Mouse (Mus musculus) liver, embryonic 12.5 days (tissue): ENCODE measurements at regions not wholly inside any gene's neighbourhood (a gene's known extent, or its start where the extent isn't known, plus 50 kb on each side); places are given as distances from the start of the nearest gene placed in this dataset.

ENCODE experiments used
- ATAC-seq: fragments of 200-750 bp; cut with Nextera tagmentation; 2 replicates; pipeline ENCODE4 v1.8.0; 2017; ENCODE audit warnings: moderate number of reproducible peaks, mild to moderate bottlenecking, moderate library complexity
- H3K27ac ChIP-seq: fragments of 300-500 bp; sonication (generic); 2 replicates; pipeline ENCODE4 v1.5.1; 2016; ENCODE audit warnings: mild to moderate bottlenecking
- H3K27me3 ChIP-seq: fragments of 300-500 bp; sonication (generic); replicated peaks from 2 replicates; pipeline ENCODE4 v1.6.1; 2016; ENCODE audit warnings: mild to moderate bottlenecking, moderate library complexity
- H3K36me3 ChIP-seq: fragments of 300-500 bp; sonication (generic); 2 replicates; pipeline ENCODE4 v1.6.1; 2016; ENCODE audit warnings: mild to moderate bottlenecking, moderate library complexity
- H3K4me1 ChIP-seq: fragments of 300-500 bp; sonication (generic); 2 replicates; pipeline ENCODE4 v1.6.1; 2016
- H3K4me2 ChIP-seq: fragments of 300-500 bp; sonication (generic); 2 replicates; pipeline ENCODE4 v1.6.1; 2016; ENCODE audit warnings: mild to moderate bottlenecking, moderate library complexity
- H3K4me3 ChIP-seq: fragments of 300-500 bp; sonication (generic); 2 replicates; pipeline ENCODE4 v1.5.1; 2016; ENCODE audit warnings: mild to moderate bottlenecking, moderate library complexity
- H3K9ac ChIP-seq: fragments of 300-500 bp; sonication (generic); 2 replicates; pipeline ENCODE4 v1.6.1; 2016; ENCODE audit warnings: mild to moderate bottlenecking, moderate library complexity
- H3K9me3 ChIP-seq: fragments of 300-500 bp; sonication (generic); replicated peaks from 2 replicates; pipeline ENCODE4 v1.6.1; 2016; ENCODE audit warnings: mild to moderate bottlenecking, moderate library complexity
- WGBS: fragments of 180-500 bp; shearing (Covaris S2); methylation state at CpG from one replicate; pipeline ENCODE4 v1.1.7; 2016; ENCODE audit not compliant: insufficient replicate concordance; 5-methylcytosine and 5-hydroxymethylcytosine counted together

- no peaks in the 10 kb centered on the region for H3K36me3 ChIP-seq
- 65% methylated on average over 4 of the region's 4 CpGs for WGBS
- no peak for ATAC-seq
These were observed 171.9 kb upstream of the Tent5a start for GRCm38 (mm10) chr9:85499006-85499405.

DNA sequence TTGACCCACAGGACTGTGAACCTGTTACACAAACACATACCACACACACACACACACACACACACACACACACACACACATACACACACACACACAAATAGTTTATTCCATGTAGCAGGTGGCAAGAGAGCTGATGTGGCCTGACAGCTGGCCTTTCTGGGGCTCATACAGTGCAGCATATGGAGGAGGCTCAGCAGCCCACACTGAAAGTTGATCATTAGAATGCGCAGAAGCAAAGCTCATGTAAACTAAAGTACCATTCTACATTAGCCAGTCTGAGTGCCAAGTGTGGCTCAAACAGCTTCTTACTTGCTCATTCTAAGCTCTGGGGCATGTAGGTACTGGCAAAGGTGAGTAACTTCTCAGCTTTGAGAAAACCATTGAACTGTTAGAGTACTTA is 170.2 kb upstream of the Tent5a start:
- no peak overlapping the region for H3K27ac ChIP-seq
- H3K4me3 ChIP-seq = no peak overlapping the region
- H3K4me2 ChIP-seq = no peak overlapping the region
- ATAC-seq = no peak
- 85% methylated on average over 1 of the region's 1 CpGs for WGBS
- H3K4me1 ChIP-seq = no peaks in the 10 kb centered on the region
- no peaks in the 10 kb centered on the region for H3K9me3 ChIP-seq
- H3K36me3 ChIP-seq = no peaks in the 10 kb centered on the region
- H3K9ac ChIP-seq = no peak overlapping the region
- no peaks in the 10 kb centered on the region for H3K27me3 ChIP-seq

More at GRCm38 (mm10) chr9:85499006-85499405, 171.9 kb upstream of the Tent5a start:
- H3K27me3 ChIP-seq = no peaks in the 10 kb centered on the region
- H3K4me1 ChIP-seq = no peaks in the 10 kb centered on the region
- H3K9ac ChIP-seq = no peak overlapping the region
- H3K4me3 ChIP-seq = no peak overlapping the region
- no peak overlapping the region for H3K27ac ChIP-seq
- H3K9me3 ChIP-seq = no peaks in the 10 kb centered on the region
- no peak overlapping the region for H3K4me2 ChIP-seq

DNA sequence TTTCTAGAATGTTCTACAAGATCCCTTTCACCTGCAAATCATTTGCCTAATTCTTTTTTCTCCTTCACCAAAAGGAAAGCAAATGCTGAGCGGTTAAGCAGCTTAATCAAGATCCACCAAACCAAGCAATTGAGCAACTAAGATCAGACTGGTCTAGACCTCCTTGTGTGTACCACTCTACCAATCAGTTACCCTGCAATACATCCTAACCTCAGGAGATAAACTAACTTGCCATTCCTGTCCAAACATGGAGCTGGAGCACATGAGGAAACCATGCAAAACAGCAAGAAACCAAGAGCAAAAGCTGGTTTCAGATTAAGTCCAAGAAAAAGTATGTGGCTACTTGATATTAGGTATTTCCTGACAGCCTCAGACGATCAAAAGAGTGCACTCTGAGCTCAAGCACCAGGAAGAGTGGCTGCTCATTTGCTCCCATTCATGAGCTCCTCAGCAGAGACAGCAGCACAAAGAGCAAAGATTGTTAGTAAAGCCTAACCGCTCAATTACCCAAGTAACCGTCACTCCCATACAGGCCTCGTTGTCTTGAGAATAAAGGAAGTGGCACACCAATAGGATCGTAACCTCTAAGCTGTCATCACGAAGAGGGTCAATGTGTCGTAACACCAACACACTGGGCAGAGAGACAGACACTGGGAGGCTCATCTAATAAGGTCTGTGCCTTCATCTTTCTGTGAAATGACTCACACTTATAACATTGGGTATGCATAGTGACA is 169.5 kb upstream of the Tent5a start:
- Histone ChIP-seq H3K27ac (no peak overlapping the region), H3K9ac (no peak overlapping the region), H3K4me2 (no peak overlapping the region), H3K27me3 (no peaks in the 10 kb centered on the region), H3K4me1 (no peaks in the 10 kb centered on the region), H3K36me3 (no peaks in the 10 kb centered on the region), H3K9me3 (no peaks in the 10 kb centered on the region), H3K4me3 (no peak overlapping the region)
- 51% methylated on average over 8 of the region's 8 CpGs for WGBS
- ATAC-seq = no peak

- no peak for ATAC-seq
- Histone ChIP-seq H3K27ac (no peak overlapping the region), H3K36me3 (no peaks in the 10 kb centered on the region), H3K4me2 (no peak overlapping the region), H3K9me3 (no peaks in the 10 kb centered on the region), H3K4me1 (no peaks in the 10 kb centered on the region), H3K27me3 (no peaks in the 10 kb centered on the region), H3K9ac (no peak overlapping the region), H3K4me3 (no peak overlapping the region)
- WGBS = 68% methylated on average over 4 of the region's 4 CpGs
These were observed 167.9 kb upstream of the Tent5a start for GRCm38 (mm10) chr9:85495056-85495455.

GRCm38 (mm10) chr9:85493760-85494159 is 166.6 kb upstream of the Tent5a start:
- H3K36me3 ChIP-seq = no peaks in the 10 kb centered on the region
- no peak overlapping the region for H3K4me2 ChIP-seq
- no peak for ATAC-seq
- WGBS = 66% methylated on average over 4 of the region's 4 CpGs
- no peaks in the 10 kb centered on the region for H3K4me1 ChIP-seq
- no peaks in the 10 kb centered on the region for H3K27me3 ChIP-seq
- no peak overlapping the region for H3K4me3 ChIP-seq
- H3K9ac ChIP-seq = no peak overlapping the region
- H3K27ac ChIP-seq = no peak overlapping the region
- no peaks in the 10 kb centered on the region for H3K9me3 ChIP-seq

DNA sequence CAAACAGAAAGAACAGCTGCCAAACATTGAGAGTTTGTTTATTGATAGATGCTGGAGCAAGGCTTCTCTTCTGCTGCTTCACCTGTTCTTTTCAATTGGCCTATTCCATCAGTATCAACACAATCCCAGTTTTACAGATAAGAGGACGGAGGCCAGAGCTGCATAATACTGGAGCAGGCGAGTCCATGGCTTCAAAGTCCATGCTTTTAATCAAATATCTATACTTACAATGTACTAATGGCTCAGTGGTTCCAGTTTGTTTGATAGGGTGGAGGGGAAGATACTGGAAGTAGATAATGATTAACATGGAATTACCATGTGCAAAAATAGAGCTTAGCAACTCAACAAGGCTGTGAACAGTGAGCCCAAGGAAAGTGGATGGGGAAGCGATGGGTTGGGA is 163.2 kb upstream of the Tent5a start:
- no peak overlapping the region for H3K9ac ChIP-seq
- H3K4me3 ChIP-seq = no peak overlapping the region
- H3K4me2 ChIP-seq = no peak overlapping the region
- H3K9me3 ChIP-seq = no peaks in the 10 kb centered on the region
- no peaks in the 10 kb centered on the region for H3K27me3 ChIP-seq
- ATAC-seq = no peak
- 60% methylated on average over 3 of the region's 3 CpGs for WGBS
- H3K36me3 ChIP-seq = no peaks in the 10 kb centered on the region
- no peaks in the 10 kb centered on the region for H3K4me1 ChIP-seq
- H3K27ac ChIP-seq = no peak overlapping the region

GRCm38 (mm10) chr9:85487915-85488314 is 160.8 kb upstream of the Tent5a start:
- Histone ChIP-seq H3K9me3 (no peaks in the 10 kb centered on the region), H3K4me2 (no peak overlapping the region), H3K4me3 (no peak overlapping the region), H3K4me1 (no peaks in the 10 kb centered on the region), H3K27ac (no peak overlapping the region), H3K27me3 (no peaks in the 10 kb centered on the region), H3K36me3 (no peaks in the 10 kb centered on the region), H3K9ac (no peak overlapping the region)
- WGBS = 41% methylated on average over 2 of the region's 2 CpGs
- ATAC-seq = no peak

DNA sequence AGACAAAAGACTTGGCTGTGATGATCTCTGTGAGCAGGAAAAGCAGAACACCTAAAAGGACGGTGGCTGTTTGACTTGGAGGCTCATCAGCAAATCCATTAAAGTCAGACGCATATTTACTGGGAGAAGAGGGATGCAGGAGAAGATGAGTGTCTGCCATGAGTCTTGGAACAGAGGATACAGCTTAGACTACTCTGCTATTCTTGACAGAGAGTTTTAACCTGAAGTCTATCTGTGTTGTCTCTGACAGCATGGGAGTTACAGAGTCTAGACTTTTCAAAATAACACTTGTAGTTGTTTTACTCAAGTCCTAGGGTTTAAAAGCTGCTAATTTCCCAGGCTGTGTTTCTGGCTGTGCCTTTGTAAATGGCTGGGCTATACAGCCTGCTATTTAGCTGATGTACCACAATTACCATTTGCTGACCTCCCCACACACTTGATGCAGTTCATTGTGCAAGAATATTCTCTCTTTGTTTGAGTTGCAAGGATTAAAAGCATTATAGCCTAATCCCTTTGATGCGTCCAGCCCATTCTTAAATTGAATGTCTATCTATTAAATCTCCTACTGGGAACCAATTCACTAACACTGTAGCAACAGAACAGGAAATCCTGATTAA is 160.0 kb upstream of the Tent5a start:
- ATAC-seq = no peak
- Histone ChIP-seq H3K9me3 (no peaks in the 10 kb centered on the region), H3K27me3 (no peaks in the 10 kb centered on the region), H3K4me1 (no peaks in the 10 kb centered on the region), H3K27ac (no peak overlapping the region), H3K9ac (no peak overlapping the region), H3K4me3 (no peak overlapping the region), H3K36me3 (no peaks in the 10 kb centered on the region), H3K4me2 (no peak overlapping the region)
- WGBS = 54% methylated on average over 3 of the region's 3 CpGs

- Histone ChIP-seq H3K27ac (no peak overlapping the region), H3K9ac (no peak overlapping the region), H3K4me3 (no peak overlapping the region), H3K27me3 (no peaks in the 10 kb centered on the region), H3K9me3 (no peaks in the 10 kb centered on the region), H3K4me1 (no peaks in the 10 kb centered on the region), H3K36me3 (no peaks in the 10 kb centered on the region), H3K4me2 (no peak overlapping the region)
- ATAC-seq = no peak
- WGBS = 92% methylated on average over 1 of the region's 1 CpGs
These were observed 158.6 kb upstream of the Tent5a start for GRCm38 (mm10) chr9:85485749-85486148.

- no peak overlapping the region for H3K4me3 ChIP-seq
- no peak for ATAC-seq
- 76% methylated on average over 4 of the region's 4 CpGs for WGBS
These were observed 156.1 kb upstream of the Tent5a start for GRCm38 (mm10) chr9:85483248-85483647.

DNA sequence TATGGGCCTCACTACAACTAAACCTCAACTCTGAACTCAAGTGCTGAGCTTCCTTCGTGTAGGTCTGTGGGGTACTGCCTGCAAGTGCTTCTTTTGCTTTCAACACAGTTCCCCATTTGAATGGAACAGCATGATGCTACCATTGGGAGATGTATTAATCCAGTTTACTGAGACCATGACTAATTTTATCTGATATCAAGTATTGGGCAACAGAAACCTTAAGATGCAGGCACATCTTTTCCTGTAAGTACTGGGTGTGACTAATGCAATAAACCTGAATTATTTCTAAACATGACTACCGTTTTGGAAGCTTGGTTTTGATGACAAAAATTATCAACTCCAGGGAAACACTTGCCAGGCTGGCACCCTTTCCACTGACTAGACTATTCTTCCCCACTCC is 153.4 kb upstream of the Tent5a start:
- Histone ChIP-seq H3K27ac (no peak overlapping the region), H3K4me3 (no peak overlapping the region), H3K36me3 (no peaks in the 10 kb centered on the region), H3K4me1 (no peaks in the 10 kb centered on the region), H3K9ac (no peak overlapping the region), H3K27me3 (no peaks in the 10 kb centered on the region), H3K4me2 (no peak overlapping the region), H3K9me3 (no peaks in the 10 kb centered on the region)
- ATAC-seq = no peak
- WGBS = 40% methylated on average over 2 of the region's 2 CpGs

More at GRCm38 (mm10) chr9:85483248-85483647, 156.1 kb upstream of the Tent5a start:
- no peaks in the 10 kb centered on the region for H3K9me3 ChIP-seq
- H3K27me3 ChIP-seq = no peaks in the 10 kb centered on the region
- no peaks in the 10 kb centered on the region for H3K4me1 ChIP-seq
- no peak overlapping the region for H3K27ac ChIP-seq
- H3K4me2 ChIP-seq = no peak overlapping the region
- no peaks in the 10 kb centered on the region for H3K36me3 ChIP-seq
- no peak overlapping the region for H3K9ac ChIP-seq

DNA sequence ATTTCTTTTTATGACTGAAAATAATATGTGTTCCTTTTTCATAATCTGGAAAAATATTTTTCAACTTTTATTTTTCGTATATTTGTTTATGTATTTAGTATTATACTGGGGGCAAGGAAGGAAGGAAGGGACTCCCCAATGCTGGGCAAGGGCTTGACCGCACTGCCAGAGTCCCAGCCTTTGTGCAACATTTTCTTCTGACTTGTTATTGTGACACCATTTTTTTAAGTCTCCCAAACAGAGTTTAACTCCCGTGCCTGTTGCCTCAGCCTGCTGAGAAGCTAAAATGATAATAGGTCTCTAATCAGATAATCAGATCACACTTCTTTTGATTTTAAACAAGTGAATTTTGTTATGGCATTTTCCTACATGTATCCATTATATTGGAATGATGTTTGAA is 148.1 kb upstream of the Tent5a start:
- H3K4me2 ChIP-seq = no peak overlapping the region
- WGBS = 64% methylated on average over 3 of the region's 3 CpGs
- H3K36me3 ChIP-seq = no peaks in the 10 kb centered on the region
- H3K27me3 ChIP-seq = no peaks in the 10 kb centered on the region
- no peaks in the 10 kb centered on the region for H3K4me1 ChIP-seq
- H3K27ac ChIP-seq = no peak overlapping the region
- H3K4me3 ChIP-seq = no peak overlapping the region
- no peak for ATAC-seq
- no peaks in the 10 kb centered on the region for H3K9me3 ChIP-seq
- no peak overlapping the region for H3K9ac ChIP-seq
